Mouse (Mus musculus): ENCODE data around the gene Alk.

The Alk gene

DNA sequence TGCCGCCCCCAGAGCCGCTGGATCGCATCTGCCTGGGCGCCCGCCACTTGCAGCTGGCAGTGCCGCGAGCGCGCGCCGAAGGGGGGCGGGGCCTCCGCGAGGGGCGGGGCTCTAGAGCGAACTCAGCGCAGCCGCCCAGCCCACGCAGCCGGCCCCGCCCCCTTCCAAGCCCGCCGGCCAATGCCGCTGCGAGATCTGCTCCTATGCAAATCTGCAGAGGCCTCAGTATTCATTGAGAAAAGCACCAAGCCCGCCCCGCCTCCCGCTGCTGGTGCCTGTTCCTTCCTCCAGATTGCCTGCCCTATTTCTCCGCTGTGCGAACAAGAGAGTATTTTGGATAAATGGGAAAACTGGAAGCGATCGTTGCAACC, at the start of gene Alk:
Gene Alk (minus strand): TSS at position 18 of the 371 bp plus-strand sequence.
- peak; percentile 52 for DNase-seq (ENCODE audit: low read depth)

DNA sequence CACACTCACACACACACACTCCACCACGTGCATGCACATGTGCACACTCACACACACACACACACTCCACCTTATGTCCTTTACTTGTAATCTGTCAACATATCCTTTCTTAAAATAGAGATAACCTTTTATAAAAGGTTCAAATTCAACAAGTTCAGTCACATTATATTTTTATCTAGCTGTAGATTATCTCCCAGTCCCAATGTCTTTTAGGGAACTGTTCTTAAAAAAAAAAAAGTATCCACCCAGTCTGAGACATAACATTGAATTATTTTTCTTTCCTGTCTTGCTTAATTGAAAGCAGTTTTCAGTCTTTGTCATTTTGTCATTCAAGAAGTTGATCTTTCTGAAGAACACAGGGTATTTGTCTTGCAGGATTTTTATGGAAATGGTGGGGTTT, 48.4 kb upstream of the Alk start:
- DNase-seq (ENCODE audit: low read depth): no peak

DNA sequence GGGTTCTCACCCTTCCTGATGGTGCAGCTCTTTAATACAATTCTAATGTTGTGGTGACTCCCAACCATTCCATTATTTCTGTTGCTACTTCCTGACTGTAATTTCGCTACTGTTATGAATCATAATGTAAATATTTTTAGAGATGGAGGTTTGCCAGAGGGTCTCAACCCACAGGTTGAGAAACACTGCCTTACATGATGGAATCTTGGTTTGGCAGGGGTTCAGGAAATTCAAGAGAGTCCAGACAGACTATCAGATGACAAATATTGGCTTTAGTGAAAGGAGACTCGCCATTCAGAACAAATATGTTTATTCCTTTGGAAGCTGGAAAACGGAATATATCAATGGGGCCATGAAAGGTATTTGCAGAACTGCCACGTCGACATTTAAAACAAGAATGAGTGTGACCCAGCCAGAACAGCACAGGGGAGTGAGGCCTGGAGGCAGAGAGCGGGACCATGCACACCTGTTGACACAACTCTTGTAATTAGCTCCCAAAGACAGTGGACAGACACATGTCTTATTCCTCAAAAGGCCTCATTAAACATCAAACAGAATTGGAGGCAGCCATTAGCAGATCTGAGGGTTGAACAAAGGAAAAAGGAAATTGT, 44.3 kb upstream of the Alk start:
- no peak for DNase-seq (ENCODE audit: low read depth)

DNA sequence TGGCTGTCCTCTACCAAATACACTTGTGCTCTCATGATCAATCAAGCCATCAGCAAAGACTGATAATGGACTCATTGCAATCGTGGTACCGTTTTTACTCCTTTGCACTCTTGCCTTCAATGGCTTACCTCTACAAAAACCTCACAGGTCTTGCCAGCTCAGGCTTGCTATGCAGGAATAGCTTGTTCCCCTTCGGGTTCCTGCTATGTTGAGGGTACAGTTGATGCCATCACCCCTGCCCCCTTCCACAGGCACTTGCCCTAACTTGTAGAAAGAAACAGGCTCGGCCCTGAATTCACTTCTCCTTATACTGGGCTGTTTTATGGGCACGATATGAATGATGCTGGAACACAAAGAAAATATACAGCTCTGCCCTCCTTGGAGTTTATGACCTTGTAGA, 41.7 kb upstream of the Alk start:
- DNase-seq (ENCODE audit: low read depth): no peak

DNA sequence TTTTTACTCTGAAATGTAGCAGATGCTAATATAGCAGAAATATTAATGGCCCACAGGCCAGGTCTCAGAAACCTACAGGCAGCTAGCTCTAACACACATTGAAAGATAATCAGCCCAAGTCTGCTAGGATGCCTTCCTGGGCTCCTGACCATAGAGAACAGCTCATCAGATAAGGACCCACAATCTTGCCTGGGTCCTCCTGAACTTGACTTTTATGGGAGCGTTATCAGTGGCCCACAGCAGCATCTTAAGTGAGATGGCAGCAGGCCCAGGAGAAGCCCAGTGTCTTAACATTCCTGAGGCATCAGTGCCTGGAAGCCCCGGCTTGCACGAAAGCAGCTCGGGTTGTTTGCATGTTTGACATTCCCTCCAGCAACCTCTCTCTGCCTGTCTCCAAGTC, 35.7 kb upstream of the Alk start:
- DNase-seq (ENCODE audit: low read depth): no peak

DNA sequence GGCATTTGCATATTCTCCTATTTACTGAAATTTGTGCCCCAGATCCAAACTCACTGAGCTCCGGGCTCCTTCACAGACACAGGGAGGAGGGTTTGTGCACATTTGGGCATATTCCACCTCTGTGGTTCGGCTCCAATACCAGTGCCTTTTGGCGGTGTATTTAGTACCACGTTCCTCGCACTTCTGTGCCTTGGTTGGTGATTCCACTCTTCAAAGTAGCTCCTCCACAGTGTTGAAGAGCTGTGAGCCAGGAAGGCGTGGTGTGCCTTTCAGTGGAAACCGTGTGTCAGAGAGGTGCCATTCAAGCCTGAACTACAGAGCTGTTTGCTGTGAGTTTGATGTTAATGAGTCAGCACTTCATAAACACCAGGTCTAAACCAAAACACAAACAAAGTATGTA, 35.0 kb upstream of the Alk start:
- no peak for DNase-seq (ENCODE audit: low read depth)

DNA sequence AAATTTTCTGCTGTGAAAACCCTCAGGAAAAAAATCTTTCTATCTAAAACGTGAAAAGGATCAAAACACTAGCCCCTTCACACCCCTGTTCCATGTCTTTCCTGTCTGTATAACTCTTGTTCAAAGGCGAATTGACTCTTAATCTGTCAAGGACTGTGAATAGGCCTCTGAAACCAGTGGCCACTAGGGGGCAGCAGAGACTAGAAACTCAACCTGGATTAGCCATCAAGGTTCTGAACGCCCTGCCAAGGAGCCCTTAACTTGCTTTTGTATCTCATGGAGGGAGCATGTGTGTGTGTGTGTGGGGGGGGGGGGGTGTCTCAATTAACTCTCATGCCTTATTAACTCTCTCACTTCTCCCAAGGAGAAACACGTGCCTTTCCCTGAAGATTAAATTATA, 1.8 kb upstream of the Alk start:
- DNase-seq (ENCODE audit: low read depth): peak; percentile 74

DNA sequence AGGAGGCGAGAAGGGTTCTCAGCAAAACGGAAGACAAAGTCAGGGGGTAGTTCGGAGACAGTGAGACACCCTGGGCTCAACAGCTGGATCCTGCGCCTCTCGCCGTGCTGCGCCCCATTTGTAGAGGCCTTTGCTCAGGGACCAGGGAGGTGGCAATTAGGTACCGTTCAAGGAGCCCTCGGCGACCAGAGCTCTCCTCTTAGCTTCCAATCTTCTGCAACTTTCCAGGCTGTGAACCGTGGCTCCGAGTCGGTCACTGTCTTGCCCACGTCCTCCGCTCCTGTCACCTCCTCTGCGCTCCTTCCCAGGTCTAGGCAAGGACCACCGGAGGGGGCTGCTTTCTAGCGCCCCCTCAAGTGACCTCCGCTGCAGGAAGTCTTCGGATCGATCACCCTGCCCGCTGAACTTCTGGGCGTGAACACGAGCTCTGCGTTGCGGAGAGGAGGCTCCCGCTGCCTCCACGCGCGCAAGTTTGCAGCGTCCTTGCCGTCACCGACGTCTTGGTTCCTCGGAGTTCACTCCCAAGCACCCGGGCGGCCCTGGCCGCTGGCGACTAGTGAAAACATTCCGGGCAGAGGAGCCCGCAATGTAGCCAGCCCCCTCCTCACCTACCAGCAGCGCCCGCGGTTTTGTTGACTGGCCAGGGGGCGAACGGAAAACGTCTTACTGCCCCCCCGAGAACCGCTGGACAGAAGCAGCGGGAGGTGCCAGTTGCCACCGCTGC, 379 bp downstream of the Alk start:
- DNase-seq (ENCODE audit: low read depth): no peak

DNA sequence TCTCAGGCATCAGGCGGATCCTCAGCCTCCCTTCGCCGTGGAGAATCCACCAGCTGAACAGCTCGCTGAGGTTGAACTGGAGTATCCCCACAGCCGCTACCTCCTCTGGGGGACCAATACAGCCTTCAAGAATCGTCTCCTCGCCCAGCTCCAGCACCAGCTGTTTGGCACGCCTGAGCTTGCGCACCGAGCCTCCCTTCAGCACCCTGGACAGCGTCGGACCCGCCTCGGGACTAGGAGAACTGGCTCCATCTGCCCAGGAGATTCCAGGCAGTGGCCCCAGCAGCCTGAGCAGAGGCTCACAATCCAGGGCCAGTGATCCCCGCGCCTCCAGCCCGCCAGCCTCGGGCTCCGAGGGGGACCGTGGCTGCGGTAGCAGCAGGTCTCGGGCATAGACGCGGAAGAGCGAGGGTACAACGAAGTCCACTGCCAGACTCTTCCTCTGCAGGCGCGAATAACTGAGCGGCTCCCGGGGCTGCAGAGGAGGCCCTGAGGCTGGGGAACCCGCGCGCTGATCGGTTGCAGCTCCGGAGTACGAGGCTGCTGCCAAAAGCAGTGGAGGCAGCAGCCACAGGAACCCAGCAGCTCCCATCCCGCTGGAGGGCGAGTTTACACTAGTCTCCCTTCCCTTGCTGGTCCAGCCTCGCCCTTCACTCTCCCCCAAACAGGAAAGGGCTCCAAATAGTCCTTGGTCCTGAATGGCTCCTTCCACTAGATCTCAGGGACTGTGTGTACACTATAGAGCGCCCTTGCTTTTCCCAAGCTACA, 1.1 kb downstream of the Alk start:
- peak; percentile 21 for DNase-seq (ENCODE audit: low read depth)

DNA sequence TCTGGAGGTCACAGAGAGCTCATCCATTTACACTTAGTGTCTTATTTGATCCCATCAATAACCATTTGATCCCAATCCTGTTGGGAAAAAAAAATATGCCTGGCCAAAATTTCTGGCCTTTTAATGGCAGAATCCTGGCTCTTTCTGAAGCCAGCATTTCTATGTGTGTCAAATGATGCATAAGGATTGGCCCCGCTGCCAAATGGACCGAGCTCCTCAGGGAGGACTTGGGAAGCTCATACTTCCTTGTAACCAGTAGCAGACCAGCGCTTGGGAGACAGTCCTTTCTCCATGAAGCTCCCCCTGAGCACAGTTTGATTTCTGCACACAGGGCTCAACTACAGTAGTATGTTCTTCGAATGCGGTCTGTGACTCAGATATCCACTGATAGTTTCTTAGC, 3.6 kb downstream of the Alk start:
- DNase-seq (ENCODE audit: low read depth): no peak

DNA sequence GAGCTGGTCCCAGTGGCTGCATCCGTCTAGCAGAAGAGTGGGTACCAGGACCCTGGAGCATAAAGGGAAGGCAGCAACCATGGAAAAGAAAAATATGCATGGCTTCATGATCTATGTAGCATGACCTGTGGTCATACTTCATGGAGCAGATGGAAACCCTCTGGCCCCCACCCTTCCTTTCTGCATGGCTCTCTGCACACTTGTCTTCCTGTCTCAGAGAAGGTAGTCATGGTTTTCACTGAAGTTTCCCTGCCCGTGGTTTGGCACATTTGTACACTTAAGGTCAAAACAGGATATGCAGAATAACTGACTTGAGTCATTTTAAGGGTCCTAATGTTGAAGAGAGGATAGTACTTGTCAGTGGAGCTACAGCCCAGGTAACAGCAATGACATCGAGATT, 16.8 kb downstream of the Alk start:
- no peak for DNase-seq (ENCODE audit: low read depth)

DNA sequence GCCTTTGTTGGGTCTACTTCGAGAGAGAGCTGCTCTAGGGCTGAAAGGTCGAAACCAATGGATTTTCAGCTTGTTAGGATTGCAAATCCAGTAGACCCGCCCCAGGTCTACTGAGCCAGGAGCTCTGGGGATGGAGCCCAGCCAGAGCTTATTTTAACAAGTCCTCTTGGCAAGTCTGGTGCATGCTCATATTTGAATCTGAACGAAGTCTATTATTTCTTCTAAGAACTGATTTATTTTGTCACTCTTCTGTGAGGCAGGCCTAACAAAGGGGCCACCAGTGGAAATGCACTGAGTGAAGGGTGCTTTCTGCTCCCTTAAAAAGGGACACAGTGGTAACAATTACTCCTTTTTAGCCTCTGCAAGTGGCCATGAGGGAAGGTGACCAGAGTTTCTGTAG, 24.3 kb downstream of the Alk start:
- DNase-seq (ENCODE audit: low read depth): no peak

DNA sequence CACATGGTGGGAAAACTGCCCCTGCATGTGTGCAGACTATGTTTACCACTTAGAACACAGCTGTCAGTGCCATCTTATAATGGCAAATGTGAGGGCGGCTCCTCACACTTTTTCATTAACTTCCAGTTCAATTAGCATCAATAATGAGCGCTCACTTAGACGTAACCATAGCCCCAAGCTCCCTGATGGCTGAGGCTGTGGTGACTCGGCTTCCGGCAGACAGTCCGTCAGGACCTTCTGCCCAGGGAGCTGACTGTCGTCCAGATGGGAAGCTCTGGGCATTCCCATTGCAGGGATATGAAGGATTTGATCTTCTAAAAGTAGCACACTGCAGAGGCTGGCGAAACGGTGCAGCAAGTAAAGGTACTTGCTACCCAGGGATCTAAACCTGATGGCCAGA, 25.1 kb downstream of the Alk start:
- no peak for DNase-seq (ENCODE audit: low read depth)

DNA sequence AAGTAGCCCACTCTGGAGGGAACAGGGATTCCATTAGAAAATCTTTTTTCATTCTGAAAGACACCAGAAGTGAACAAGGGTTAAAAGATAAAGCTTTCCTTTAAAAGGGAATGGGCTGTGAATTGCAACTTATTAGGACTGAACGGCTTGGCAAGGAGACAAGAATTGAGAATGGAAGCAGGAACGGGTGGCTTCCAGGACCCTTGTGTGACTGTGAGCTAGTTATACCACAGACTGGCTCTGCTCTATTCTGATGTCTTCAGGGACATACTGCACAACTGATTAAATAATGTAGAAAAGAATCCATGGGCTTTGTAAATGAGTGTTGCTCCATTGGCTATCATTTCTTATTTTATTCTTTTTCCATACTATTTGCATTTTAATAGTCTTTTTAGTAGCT, 33.0 kb downstream of the Alk start:
- no peak for DNase-seq (ENCODE audit: low read depth)

DNA sequence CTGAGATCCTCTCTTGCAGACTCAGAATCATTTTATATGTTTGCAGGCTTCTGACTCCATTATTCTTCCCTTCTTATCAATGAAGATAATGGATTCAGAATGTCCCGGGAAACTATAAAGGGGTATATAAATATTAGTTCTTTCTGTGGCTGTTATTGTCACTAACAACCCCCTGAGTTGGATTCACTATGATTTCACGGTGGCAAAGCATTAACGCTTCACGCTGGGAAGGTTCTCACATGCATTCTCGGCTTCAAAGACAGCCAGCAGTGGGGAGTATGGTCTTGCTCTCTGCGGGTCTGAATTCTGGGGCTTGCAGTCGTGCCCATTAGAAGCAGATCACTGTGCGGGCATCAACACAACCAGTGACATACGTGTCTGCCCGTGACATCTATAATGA, 34.9 kb downstream of the Alk start:
- DNase-seq (ENCODE audit: low read depth): no peak

DNA sequence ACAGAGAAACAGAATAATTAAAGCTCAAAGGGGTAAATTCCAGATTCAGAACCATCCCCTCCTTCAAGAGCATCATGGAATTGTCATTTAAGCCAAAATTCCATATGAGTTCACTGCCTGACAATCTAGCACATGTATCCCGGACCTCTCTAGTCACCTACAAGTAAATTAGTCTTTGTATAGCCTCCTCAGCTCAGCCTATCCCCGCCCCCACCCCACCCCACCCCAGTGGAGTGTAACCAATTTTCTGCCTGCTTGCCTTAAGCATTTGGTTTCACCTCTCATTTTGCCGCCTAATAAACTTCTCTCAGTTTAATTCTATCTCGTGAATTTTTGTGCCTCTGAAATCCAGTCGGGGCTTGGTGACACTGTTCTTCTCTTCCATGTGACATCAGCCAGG, 41.0 kb downstream of the Alk start:
- no peak for DNase-seq (ENCODE audit: low read depth)

DNA sequence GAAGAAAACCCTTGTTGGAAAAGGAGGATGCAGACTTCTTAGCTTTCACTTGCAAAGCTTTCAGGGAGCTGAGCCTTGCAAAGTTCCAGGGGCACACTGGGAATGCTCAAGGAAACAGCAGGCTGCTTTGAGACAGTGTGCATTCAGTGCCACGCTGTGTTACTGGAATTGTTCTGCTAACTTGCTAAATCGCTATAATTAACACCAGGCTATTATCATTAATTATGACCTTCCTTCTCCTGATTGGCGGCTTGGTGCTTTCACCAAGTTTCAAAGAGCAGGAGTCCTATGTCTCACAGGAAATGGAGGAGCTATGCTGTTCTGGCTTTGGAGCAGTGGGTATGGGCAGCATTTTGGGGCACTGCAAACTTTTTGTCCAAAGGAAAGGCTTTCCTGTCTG, 43.0 kb downstream of the Alk start:
- DNase-seq (ENCODE audit: low read depth): no peak

DNA sequence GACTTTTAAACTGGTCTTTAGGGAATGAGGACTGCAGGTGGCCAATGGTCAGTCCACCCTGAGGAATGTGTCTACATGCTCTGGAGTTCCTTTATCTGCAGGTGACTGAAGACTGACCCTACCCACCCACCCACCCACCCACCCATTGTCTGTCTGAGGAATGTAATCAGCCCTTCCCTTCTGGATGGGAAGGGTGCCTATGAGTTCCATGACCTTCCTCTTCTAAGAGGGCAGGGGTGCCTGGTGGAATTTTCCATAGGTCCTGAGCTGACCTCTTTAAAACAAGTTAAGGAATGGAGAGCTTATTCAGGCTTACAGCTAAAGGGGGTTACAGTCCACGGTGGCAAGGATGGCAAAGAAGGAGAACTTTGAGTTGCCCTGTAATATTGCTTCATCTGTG, 43.7 kb downstream of the Alk start:
- DNase-seq (ENCODE audit: low read depth): no peak

DNA sequence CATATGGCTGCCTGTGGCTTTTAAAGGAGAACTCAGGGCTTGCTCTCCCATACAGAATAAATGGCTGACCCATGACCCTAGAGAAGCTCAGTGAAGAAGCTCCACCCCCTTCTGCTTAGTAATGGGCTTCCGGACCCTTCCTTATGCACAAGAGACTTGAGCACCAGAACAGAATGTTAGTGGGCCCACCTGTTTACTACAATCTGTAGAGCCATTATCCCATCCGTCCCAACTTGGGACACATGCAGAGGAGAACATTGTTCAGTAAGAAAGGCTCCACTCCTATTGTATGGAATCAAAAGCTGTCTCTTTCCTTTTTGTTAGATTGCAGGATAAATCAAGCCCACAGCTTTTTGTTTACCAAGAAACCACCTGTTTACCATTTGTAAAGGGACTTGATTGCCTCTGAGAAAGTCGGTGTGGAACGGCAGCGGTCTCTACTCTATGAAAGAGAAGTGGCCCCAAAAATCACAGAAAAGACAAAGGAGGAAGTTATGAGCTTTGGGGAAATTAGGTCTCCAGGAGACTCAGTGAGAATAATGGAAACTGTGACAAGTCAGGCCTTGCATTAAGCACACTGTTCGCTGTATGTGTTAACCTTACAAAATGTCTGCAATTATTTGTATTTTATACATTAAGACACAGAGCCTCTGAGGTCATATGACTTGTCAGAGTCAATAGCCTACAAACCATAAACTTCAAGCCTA, 47.2 kb downstream of the Alk start:
- no peak for DNase-seq (ENCODE audit: low read depth)

DNA sequence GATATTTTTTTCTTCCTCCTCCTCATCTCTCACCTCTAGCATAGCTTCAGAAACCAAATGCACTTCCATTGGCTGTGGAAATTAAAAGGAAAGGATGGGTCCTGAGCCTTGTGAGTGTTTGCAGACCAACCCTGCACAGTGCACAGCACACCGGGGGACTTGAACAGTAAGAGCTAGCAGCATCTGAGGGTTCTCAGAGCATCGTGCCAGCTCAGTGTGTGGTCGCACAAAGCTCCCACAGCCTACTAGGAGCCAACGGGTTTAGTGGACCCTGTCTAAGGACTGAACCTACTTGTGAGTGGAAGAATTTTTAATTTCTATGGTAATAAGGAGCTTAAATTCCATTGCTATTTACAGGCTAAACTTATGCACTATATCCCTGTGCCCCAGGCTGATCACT, 58.2 kb downstream of the Alk start:
- no peak for DNase-seq (ENCODE audit: low read depth)

DNA sequence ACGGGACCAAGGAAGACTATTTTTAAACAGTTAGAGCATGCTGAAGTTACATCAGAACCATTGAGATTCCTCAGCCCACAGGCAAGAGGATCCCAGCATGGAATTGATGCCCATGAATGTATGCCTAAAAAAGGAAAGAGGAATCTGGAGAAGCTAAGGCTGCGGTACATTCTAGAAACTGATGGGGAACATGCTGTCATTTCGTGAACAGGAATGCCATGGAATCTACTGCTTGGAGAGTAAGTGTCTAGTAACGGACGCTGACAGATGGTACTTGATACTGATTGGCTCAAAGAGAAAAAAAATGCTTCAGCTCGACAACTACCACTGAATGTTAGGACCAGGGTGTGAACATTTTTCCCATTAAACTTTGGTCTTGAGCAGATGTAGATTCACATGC, 69.1 kb downstream of the Alk start:
- DNase-seq (ENCODE audit: low read depth): no peak

DNA sequence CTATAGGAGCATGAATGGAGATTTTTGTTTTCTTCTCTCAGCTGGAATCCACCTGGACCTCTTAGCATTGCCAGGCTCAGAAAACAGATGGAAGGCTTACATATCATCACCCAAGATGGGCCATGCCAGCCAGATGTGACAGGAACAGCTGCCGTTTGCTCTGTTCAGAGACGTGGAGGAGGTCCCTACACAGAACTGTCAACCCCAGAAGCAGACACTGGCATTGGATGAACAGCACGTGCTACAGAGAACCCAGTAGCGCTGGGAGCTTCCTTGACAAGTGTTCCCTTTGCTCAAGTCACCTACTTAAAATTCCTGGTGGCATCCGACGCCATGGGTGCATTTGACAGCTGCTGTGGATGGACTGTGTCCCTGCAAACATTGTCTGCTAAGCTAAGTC, 72.2 kb downstream of the Alk start:
- no peak for DNase-seq (ENCODE audit: low read depth)

DNA sequence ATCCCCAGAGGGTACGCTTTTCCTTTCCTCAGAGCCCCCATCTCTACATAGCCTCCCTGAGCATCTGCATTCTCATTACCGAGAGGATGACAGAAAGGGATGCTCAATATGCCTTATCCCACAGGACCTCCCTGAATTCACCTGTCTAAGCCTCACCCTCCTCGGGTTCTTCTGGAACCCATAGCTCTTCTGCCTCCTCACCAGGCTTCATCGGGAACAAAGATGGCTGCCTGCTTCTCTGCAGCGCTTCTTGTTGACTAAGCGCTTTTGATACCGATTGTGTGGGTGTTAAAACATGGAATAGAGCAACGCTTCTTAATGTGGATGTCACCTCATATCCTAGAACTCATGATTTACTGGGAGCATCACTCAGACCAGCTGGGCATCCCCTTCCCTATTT, 75.9 kb downstream of the Alk start:
- no peak for DNase-seq (ENCODE audit: low read depth)

Measured in induced T-regulatory cell, adult 2 months (primary cell).